Mouse (Mus musculus): ENCODE measurements around the gene Abhd10.

GRCm38 (mm10) chr16:45699301-45699700 is 43.5 kb downstream of the Abhd10 start:
- TF ChIP-seq EP300 (IDR thresholded peaks at IDR 0.05; ENCODE audit: low read depth) (no peak), CTCF (IDR thresholded peaks at IDR 0.05; ENCODE audit: low read depth) (no peak)

Measured in liver, embryonic 14.5 days (tissue).